Mouse (Mus musculus) left cerebral cortex, postnatal 10 days (tissue): ENCODE data around the gene Ptgfr. TPM values are rescaled to one million over a fixed set of nuclear protein-coding genes. Genes with fewer than 3 reads are reported as not detected.

Experiments used
- DNase-seq, 2 experiments: peaks; one replicate each; pipeline ENCODE4 v3.0.0; 2021 to 2022; ENCODE audit warnings: low spot score in 2 of 2, mixed read lengths in 1 of 2; ENCODE audit errors: extremely low spot score in 1 of 2
- intact Hi-C: fragments of 180-260 bp; cut with DNase I; formaldehyde crosslinking; loops from one replicate; pipeline ENCODE4 v1.15.1; 2025
- total RNA-seq, 2 experiments: library from RNA; stranded (reverse); gene quantifications; 2 replicates each; pipeline ENCODE4 v1.2.3; 2021

Gene Ptgfr
- total RNA-seq, 2 experiments from 2014 or later: 1.6 to 2.4 TPM

DNA sequence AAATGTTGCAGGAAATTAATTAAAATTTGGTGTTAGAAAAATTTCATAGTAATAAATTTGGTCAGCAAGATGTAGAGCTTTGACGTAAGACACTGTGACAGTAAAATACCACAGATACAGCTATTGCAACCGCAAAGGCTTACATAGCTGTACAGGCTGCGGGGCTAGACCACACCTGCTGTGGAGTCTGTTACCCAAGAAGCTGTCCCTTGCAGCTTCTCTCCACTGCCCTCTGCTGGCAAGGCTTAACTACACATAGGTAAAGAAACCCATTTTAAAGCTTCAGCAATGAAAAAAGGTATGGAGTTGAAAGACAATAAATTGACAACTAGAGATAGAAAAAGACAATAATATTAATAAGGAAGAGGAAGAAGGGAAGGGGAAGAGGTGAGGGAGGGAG is 66.4 kb downstream of the Ptgfr start:
- intact Hi-C loops: loop anchor here (5.0 kb wide), 1 partner anchor 54 kb away; no protein-coding TSS in a partner anchor

DNA sequence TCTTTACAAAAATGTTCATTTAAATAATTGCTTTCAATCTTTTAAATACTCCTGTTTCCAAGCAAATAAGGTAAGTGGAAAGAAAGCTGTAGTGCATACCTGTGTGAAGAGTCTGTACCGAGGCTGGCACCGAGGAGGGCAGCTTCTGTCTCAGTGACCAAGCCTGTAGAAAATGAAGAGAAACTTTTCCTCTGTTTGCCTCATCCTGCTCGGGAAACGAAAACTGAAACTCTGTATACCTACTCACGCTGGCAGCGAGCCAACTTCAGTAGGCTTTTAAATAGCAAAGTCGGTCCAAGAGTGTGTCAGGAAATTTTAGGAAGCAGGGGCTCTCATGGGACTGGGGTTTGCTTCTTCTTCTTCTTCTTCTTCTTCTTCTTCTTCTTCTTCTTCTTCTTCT is 87.7 kb downstream of the Ptgfr start, which contains the start of gene Ifi44:
Ifi44 (minus strand) TSS at position 224 of the 400 bp plus-strand sequence.
- peak in 1 of 2 experiments; percentile 22 for DNase-seq
- intact Hi-C loops: no loop called here

More for the DNA sequence above, 66.4 kb downstream of the Ptgfr start:
- peak in 1 of 2 experiments; percentile 50 for DNase-seq

DNA sequence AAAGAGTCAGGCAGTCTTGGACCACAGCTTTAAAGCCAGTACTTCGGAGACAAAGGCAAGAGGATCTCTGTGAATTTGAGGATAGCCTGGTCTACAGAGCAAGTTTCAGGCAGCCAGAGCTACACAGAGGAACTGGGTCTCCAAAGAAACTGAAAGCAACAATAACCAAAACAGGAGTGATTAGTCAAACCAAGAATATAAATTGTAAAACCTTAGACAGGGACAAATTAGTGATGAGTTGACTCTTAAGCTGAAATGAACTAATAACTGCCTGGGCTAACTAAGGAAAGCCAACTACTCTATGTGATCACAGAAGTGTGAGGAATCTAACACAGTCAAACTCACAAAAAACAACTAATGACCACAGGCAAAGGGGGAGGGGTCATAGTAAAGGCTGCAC is 88.9 kb downstream of the Ptgfr start:
- DNase-seq: no peak
- intact Hi-C loops: no loop called here

Other genes with a start within 250 kb of the Ptgfr start
- gene Ifi44, start 87.7 kb downstream of the Ptgfr start, total RNA-seq: not detected
- not detected for gene Ifi44l, start 74.7 kb downstream of the Ptgfr start, total RNA-seq